Mouse (Mus musculus) erythroblast, embryonic 14.5 days (primary cell): Measurements from ENCODE around the gene Tns1. TPM values are rescaled to one million over a fixed set of nuclear protein-coding genes. Genes with fewer than 3 reads are reported as not detected.

Source experiments
- H3K27me3 ChIP-seq: 2 replicates; pipeline ENCODE4 v1.6.1; 2012; ENCODE audit warnings: inconsistent platforms; ENCODE audit not compliant: control insufficient read depth
- H3K36me3 ChIP-seq: 2 replicates; pipeline ENCODE4 v1.6.1; 2012; ENCODE audit warnings: mild to moderate bottlenecking, inconsistent platforms; ENCODE audit not compliant: control insufficient read depth
- H3K4me1 ChIP-seq: 2 replicates; pipeline ENCODE4 v1.6.1; 2012; ENCODE audit warnings: inconsistent platforms; ENCODE audit not compliant: control insufficient read depth
- H3K4me3 ChIP-seq: replicated peaks from 2 replicates; pipeline ENCODE3; 2012; ENCODE audit warnings: moderate library complexity, mild to moderate bottlenecking, inconsistent platforms
- H3K9me3 ChIP-seq: 2 replicates; pipeline ENCODE4 v1.6.1; 2012; ENCODE audit warnings: low read length, inconsistent platforms, mixed read lengths; ENCODE audit not compliant: control insufficient read depth
- GATA1 ChIP-seq: IDR thresholded peaks from 2 replicates; pipeline ENCODE4 v1.6.1; 2012; ENCODE audit warnings: low read length, inconsistent platforms, mixed read lengths
- TAL1 ChIP-seq: IDR thresholded peaks from 3 replicates; pipeline ENCODE4 v1.6.1; 2012; ENCODE audit warnings: low read length, inconsistent platforms, mixed read lengths
- polyA plus RNA-seq: library from polyadenylated mRNA; stranded (reverse); fragments of >175 nt; gene quantifications from 2 replicates; pipeline ENCODE4 v1.2.3, GENCODE M21; 2012

Tns1 gene
- polyA plus RNA-seq, 1 experiment = 3.6 TPM

GRCm38 (mm10) chr1:74109670-74110069 is 14.6 kb downstream of the Tns1 start:
- Histone ChIP-seq H3K9me3 (no peaks in the 10 kb centered on the region), H3K4me1 (no peaks in the 10 kb centered on the region; the same call in 1 of the 2 replicates), H3K27me3 (0 out of 2 replicates have a peak, but pooled peaks cover 2% of the 10 kb centered on the region), H3K4me3 (no peak overlapping the region), H3K36me3 (no peaks in the 10 kb centered on the region)
- no peak for TF ChIP-seq TAL1
- TF ChIP-seq GATA1 = no peak

GRCm38 (mm10) chr1:74107931-74108618 is 16.2 kb downstream of the Tns1 start:
- H3K4me1 ChIP-seq = no peaks in the 10 kb centered on the region
- TF ChIP-seq GATA1 (no peak), TAL1 (no peak)
- H3K4me3 ChIP-seq = no peak overlapping the region
- H3K27me3 ChIP-seq = peaks cover 2% of the 10 kb centered on the region
- no peaks in the 10 kb centered on the region for H3K9me3 ChIP-seq
- no peaks in the 10 kb centered on the region for H3K36me3 ChIP-seq

GRCm38 (mm10) chr1:74106214-74106613 is 18.0 kb downstream of the Tns1 start:
- TF ChIP-seq TAL1 (no peak), GATA1 (no peak)
- H3K36me3 ChIP-seq = no peaks in the 10 kb centered on the region
- H3K9me3 ChIP-seq = no peaks in the 10 kb centered on the region
- H3K4me3 ChIP-seq = no peak overlapping the region
- H3K27me3 ChIP-seq = peaks cover 17% of the 10 kb centered on the region
- H3K4me1 ChIP-seq = no peaks in the 10 kb centered on the region

- Histone ChIP-seq H3K4me3 (no peak overlapping the region), H3K9me3 (no peaks in the 10 kb centered on the region), H3K4me1 (no peaks in the 10 kb centered on the region), H3K36me3 (no peaks in the 10 kb centered on the region), H3K27me3 (peaks cover 21% of the 10 kb centered on the region)
- TF ChIP-seq TAL1 (no peak), GATA1 (no peak)
Observed at GRCm38 (mm10) chr1:74105660-74106059, 18.6 kb downstream of the Tns1 start.

- TF ChIP-seq GATA1 (no peak), TAL1 (no peak)
- H3K36me3 ChIP-seq = no peaks in the 10 kb centered on the region
- H3K4me1 ChIP-seq = no peaks in the 10 kb centered on the region
- H3K4me3 ChIP-seq = no peak overlapping the region
- peaks cover 40% of the 10 kb centered on the region for H3K27me3 ChIP-seq
- H3K9me3 ChIP-seq = no peaks in the 10 kb centered on the region
Observed at GRCm38 (mm10) chr1:74103654-74104353, 20.4 kb downstream of the Tns1 start.

GRCm38 (mm10) chr1:74099001-74099435 is 25.2 kb downstream of the Tns1 start:
- peaks cover 83% of the 10 kb centered on the region for H3K27me3 ChIP-seq
- H3K36me3 ChIP-seq = no peaks in the 10 kb centered on the region
- H3K9me3 ChIP-seq = no peaks in the 10 kb centered on the region
- H3K4me3 ChIP-seq = no peak overlapping the region
- no peaks in the 10 kb centered on the region for H3K4me1 ChIP-seq
- no peak for TF ChIP-seq GATA1
- no peak for TF ChIP-seq TAL1

GRCm38 (mm10) chr1:74098004-74099000 is 25.9 kb downstream of the Tns1 start:
- no peak overlapping the region for H3K4me3 ChIP-seq

GRCm38 (mm10) chr1:74095728-74096127 is 28.5 kb downstream of the Tns1 start:
- Histone ChIP-seq H3K4me1 (no peaks in the 10 kb centered on the region), H3K9me3 (no peaks in the 10 kb centered on the region), H3K27me3 (peaks cover 67% of the 10 kb centered on the region), H3K36me3 (no peaks in the 10 kb centered on the region), H3K4me3 (no peak overlapping the region)
- TF ChIP-seq TAL1 = no peak
- no peak for TF ChIP-seq GATA1

More at GRCm38 (mm10) chr1:74098004-74099000, 25.9 kb downstream of the Tns1 start:
- no peaks in the 10 kb centered on the region for H3K9me3 ChIP-seq
- H3K4me1 ChIP-seq = no peaks in the 10 kb centered on the region
- H3K36me3 ChIP-seq = no peaks in the 10 kb centered on the region
- no peak for TF ChIP-seq GATA1
- TF ChIP-seq TAL1 = no peak
- H3K27me3 ChIP-seq = peaks cover 83% of the 10 kb centered on the region
